Mouse (Mus musculus) liver, embryonic 11.5 days (tissue): ENCODE measurements around the gene Acox3. TPM values are rescaled to one million over a fixed set of nuclear protein-coding genes. Genes with fewer than 3 reads are reported as not detected.

ENCODE experiments used
- ATAC-seq: fragments of 200-750 bp; cut with Nextera tagmentation; replicated peaks from 2 replicates; pipeline ENCODE4 v1.8.0; 2017; ENCODE audit warnings: moderate number of reproducible peaks, mild to moderate bottlenecking, moderate TSS enrichment, moderate library complexity; ENCODE audit not compliant: low FRiP score
- DNase-seq: peaks from one replicate; pipeline ENCODE4 v3.0.0-alpha.2; 2017; ENCODE audit warnings: low spot score
- H3K27ac ChIP-seq: fragments of 300-500 bp; sonication (generic); 2 replicates; pipeline ENCODE4 v1.5.1; 2014; ENCODE audit warnings: mild to moderate bottlenecking, low read depth, low read length, control low read depth
- H3K27me3 ChIP-seq: fragments of 300-500 bp; sonication (generic); replicated peaks from 2 replicates; pipeline ENCODE4 v1.6.1; 2014; ENCODE audit warnings: low read length, mixed read lengths; ENCODE audit not compliant: control insufficient read depth, insufficient read depth
- H3K36me3 ChIP-seq: fragments of 300-500 bp; sonication (generic); 2 replicates; pipeline ENCODE4 v1.6.1; 2014; ENCODE audit warnings: mild to moderate bottlenecking, low read length, moderate library complexity, mixed read lengths; ENCODE audit not compliant: control insufficient read depth, insufficient read depth
- H3K4me1 ChIP-seq: fragments of 300-500 bp; sonication (generic); replicated peaks from 2 replicates; pipeline ENCODE4 v1.6.1; 2014; ENCODE audit warnings: low read length, mixed read lengths; ENCODE audit not compliant: control insufficient read depth, insufficient read depth
- H3K4me2 ChIP-seq: fragments of 300-500 bp; sonication (generic); 2 replicates; pipeline ENCODE4 v1.6.1; 2014; ENCODE audit warnings: mild to moderate bottlenecking, control low read depth, moderate library complexity
- H3K4me3 ChIP-seq: fragments of 300-500 bp; sonication (generic); 2 replicates; pipeline ENCODE4 v1.5.1; 2014; ENCODE audit warnings: low read depth, low read length, control low read depth
- H3K9ac ChIP-seq: fragments of 300-500 bp; sonication (generic); 2 replicates; pipeline ENCODE4 v1.6.1; 2014; ENCODE audit warnings: low read depth, low read length, control low read depth
- H3K9me3 ChIP-seq: fragments of 300-500 bp; sonication (generic); 2 replicates; pipeline ENCODE4 v1.6.1; 2016; ENCODE audit warnings: low read length, inconsistent platforms, mixed read lengths; ENCODE audit not compliant: control insufficient read depth
- WGBS: fragments of 180-500 bp; shearing (Covaris S2); extraction: QIAGEN DNeasy Blood & Tissue Kit; methylation state at CpG from one replicate; pipeline ENCODE4 v1.1.7; 2014; 5-methylcytosine and 5-hydroxymethylcytosine counted together
- polyA plus RNA-seq: library from polyadenylated mRNA; unstranded; fragments of >200 nt; fragmentation: Nextera tagmentation; extraction: Ambion mirVana; gene quantifications from 2 replicates; pipeline ENCODE4 v1.2.1, GENCODE M21; 2014

The Acox3 gene
- polyA plus RNA-seq, 1 experiment from 2014 or later = 6.5 TPM

- Histone ChIP-seq H3K27me3 (no peaks in the 10 kb centered on the region), H3K27ac (no peak overlapping the region), H3K9ac (no peak overlapping the region), H3K4me1 (no peaks in the 10 kb centered on the region), H3K4me3 (no peak overlapping the region), H3K4me2 (no peak overlapping the region), H3K36me3 (no peaks in the 10 kb centered on the region), H3K9me3 (no peaks in the 10 kb centered on the region)
- no peak for DNase-seq
- ATAC-seq = no peak
- WGBS = 57% methylated on average over 4 of the region's 4 CpGs
Observed at GRCm38 (mm10) chr5:35644082-35644481, 61.2 kb downstream of the Acox3 start.

- Histone ChIP-seq H3K9ac (no peak overlapping the region), H3K27me3 (no peaks in the 10 kb centered on the region), H3K9me3 (no peaks in the 10 kb centered on the region), H3K36me3 (no peaks in the 10 kb centered on the region), H3K4me2 (no peak overlapping the region), H3K4me3 (no peak overlapping the region), H3K4me1 (no peaks in the 10 kb centered on the region), H3K27ac (no peak overlapping the region)
- WGBS = 70% methylated on average over 6 of the region's 6 CpGs
- ATAC-seq (no peak), DNase-seq (no peak)
Observed at GRCm38 (mm10) chr5:35645938-35646493, 63.2 kb downstream of the Acox3 start.

- no peak overlapping the region for H3K27ac ChIP-seq
- no peak overlapping the region for H3K4me2 ChIP-seq
- no peak overlapping the region for H3K9ac ChIP-seq
- H3K9me3 ChIP-seq = no peaks in the 10 kb centered on the region
- H3K4me1 ChIP-seq = no peaks in the 10 kb centered on the region
- ATAC-seq = no peak
- H3K4me3 ChIP-seq = no peak overlapping the region
- H3K36me3 ChIP-seq = no peaks in the 10 kb centered on the region; the same call in 1 of the 2 replicates
- DNase-seq = no peak
- H3K27me3 ChIP-seq = no peaks in the 10 kb centered on the region
- WGBS = 96% methylated on average over 1 of the region's 1 CpGs
Observed at GRCm38 (mm10) chr5:35646927-35647326, 64.1 kb downstream of the Acox3 start.

GRCm38 (mm10) chr5:35647562-35647961 lies 64.7 kb downstream of the Acox3 start:
- H3K4me1 ChIP-seq = no peaks in the 10 kb centered on the region
- DNase-seq (no peak), ATAC-seq (no peak)
- H3K27ac ChIP-seq = no peak overlapping the region
- H3K9ac ChIP-seq = no peak overlapping the region
- H3K36me3 ChIP-seq = no peaks in the 10 kb centered on the region; the same call in 1 of the 2 replicates
- WGBS = 65% methylated on average over 4 of the region's 4 CpGs
- no peak overlapping the region for H3K4me2 ChIP-seq
- no peaks in the 10 kb centered on the region for H3K9me3 ChIP-seq
- no peak overlapping the region for H3K4me3 ChIP-seq
- H3K27me3 ChIP-seq = no peaks in the 10 kb centered on the region

GRCm38 (mm10) chr5:35648230-35648629 lies 65.4 kb downstream of the Acox3 start:
- Histone ChIP-seq H3K4me1 (no peaks in the 10 kb centered on the region), H3K36me3 (no peaks in the 10 kb centered on the region; the same call in 1 of the 2 replicates), H3K9me3 (no peaks in the 10 kb centered on the region), H3K9ac (no peak overlapping the region), H3K27me3 (no peaks in the 10 kb centered on the region), H3K4me3 (no peak overlapping the region), H3K4me2 (no peak overlapping the region), H3K27ac (no peak overlapping the region)
- DNase-seq (no peak), ATAC-seq (no peak)
- 54% methylated on average over 2 of the region's 2 CpGs for WGBS

GRCm38 (mm10) chr5:35652319-35652718 lies 69.5 kb downstream of the Acox3 start:
- no peak overlapping the region for H3K4me2 ChIP-seq
- no peaks in the 10 kb centered on the region; the same call in 1 of the 2 replicates for H3K36me3 ChIP-seq
- no peaks in the 10 kb centered on the region for H3K9me3 ChIP-seq
- 65% methylated on average over 3 of the region's 3 CpGs for WGBS
- DNase-seq (no peak), ATAC-seq (no peak)
- no peak overlapping the region for H3K9ac ChIP-seq
- H3K4me1 ChIP-seq = no peaks in the 10 kb centered on the region
- H3K27ac ChIP-seq = no peak overlapping the region
- no peak overlapping the region for H3K4me3 ChIP-seq
- H3K27me3 ChIP-seq = no peaks in the 10 kb centered on the region

GRCm38 (mm10) chr5:35652872-35653271 lies 70.0 kb downstream of the Acox3 start:
- Histone ChIP-seq H3K9ac (no peak overlapping the region), H3K27ac (no peak overlapping the region), H3K4me2 (no peak overlapping the region), H3K27me3 (no peaks in the 10 kb centered on the region), H3K4me1 (no peaks in the 10 kb centered on the region), H3K9me3 (no peaks in the 10 kb centered on the region), H3K4me3 (no peak overlapping the region), H3K36me3 (no peaks in the 10 kb centered on the region; the same call in 1 of the 2 replicates)
- ATAC-seq = no peak
- WGBS = 82% methylated on average over 13 of the region's 13 CpGs
- no peak for DNase-seq

- 72% methylated on average over 9 of the region's 9 CpGs for WGBS
- Histone ChIP-seq H3K9me3 (no peaks in the 10 kb centered on the region), H3K27ac (no peak overlapping the region), H3K4me2 (no peak overlapping the region), H3K9ac (no peak overlapping the region), H3K4me1 (no peaks in the 10 kb centered on the region), H3K27me3 (no peaks in the 10 kb centered on the region), H3K36me3 (no peaks in the 10 kb centered on the region; the same call in 1 of the 2 replicates), H3K4me3 (no peak overlapping the region)
- DNase-seq (no peak), ATAC-seq (no peak)
Observed at GRCm38 (mm10) chr5:35653743-35654395, 71.0 kb downstream of the Acox3 start.
